Mouse (Mus musculus) cerebellum, adult 9-10 months (tissue): ENCODE results near the gene Rint1.

Experiments
- DNase-seq: peaks from one replicate; pipeline ENCODE4 v3.0.0; 2022

Rint1 gene

DNA sequence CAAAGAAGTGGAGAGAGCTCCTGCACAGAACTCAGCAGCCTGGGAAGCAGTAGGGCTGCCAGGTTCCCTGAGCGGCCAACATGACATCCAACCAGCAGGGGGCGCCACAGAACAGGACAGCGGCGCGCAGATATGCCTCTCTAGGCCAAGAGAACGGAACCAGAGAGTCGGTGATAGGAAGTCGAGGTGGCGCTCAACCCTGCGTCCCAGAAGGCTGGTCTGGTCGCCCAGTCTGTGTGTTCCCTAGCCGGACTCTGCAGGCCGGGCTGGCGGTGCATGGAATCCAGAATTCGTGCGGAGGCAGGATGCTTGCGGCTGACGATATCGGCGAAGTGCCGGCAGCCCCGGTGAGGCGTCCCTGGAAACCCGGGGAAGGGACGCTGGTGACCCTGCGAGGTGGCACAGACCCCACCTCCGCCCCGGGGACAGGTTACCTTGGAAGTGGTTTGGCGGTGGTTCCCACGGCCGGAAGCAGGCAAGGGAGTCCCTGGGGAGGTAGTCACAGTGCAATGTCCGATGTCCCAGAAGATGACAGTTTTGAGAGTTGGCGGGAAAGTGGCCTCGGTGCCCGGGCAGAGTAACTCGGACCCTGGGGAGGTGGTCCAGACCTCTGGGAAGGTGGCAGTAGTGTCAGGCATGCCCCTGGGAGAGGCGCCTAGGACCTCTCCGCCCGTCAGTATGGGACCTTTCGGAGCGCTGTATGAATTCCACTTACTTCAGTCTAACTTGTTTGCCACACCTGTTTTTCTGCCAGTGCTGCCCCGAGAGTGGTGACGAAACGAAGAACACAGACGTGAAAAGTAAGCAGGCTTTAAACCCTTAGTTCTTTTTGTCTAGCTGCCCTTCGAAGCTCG is at the start of gene Rint1:
TSS of gene Rint1 (plus strand) at position 176 of the 854 bp plus-strand sequence.
- peak; percentile 95 for DNase-seq

DNA sequence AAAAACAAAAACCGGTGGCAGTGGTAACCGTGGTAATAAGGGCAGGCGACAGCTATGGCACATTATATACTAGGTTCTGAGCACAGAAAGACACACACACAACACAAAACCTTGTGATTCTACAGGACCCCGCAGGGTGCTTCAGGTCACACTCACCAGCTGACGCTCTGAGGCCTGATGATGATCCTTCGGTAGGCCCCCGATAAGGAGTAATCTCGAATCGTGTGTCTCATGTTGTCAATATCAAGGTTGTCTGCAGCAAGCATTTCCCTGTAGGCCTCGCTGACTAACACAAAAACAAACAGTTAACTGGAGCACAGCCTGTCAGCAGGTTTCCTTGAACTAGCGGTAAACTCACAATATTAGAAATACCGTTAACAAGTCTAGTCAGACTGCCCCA is 44.2 kb upstream of the Rint1 start:
- DNase-seq = no peak

DNA sequence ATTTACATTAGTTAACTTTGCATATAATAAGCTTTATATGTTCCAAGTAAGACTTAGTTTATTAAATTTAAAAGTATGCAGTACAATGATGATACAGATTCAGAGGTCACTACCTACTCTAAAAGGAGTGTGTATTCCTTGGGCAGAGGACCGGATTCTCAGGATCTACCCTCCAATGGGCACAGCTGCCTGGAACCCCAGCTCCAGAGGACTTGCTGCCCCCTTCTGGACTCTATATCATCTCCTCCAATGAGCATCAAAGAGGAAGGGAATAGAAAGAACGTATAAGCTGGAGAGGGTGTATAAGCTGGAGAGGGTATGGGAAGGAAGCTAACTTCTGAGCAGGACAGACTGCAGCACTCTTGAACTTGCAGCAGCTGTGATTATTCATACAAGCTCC is 37.6 kb upstream of the Rint1 start:
- no peak for DNase-seq

DNA sequence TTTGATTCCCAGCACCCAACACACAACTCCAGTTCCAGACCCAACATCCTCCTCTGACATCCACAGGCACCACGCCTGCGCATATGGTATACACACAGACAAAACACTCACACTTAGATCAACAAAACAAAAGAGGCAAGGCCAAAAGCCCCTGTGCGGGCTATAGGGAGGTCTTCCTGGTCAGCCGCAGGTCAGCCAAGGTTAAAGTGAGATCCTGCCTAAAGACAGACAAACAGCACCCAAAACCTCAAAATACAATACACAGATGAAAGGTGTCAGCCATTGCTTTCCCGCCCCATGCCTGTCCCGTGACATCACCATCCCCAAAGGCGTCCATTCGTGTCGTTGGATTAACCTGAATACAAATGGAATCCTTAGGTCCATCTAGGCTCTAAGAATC is 31.9 kb upstream of the Rint1 start:
- no peak for DNase-seq

DNA sequence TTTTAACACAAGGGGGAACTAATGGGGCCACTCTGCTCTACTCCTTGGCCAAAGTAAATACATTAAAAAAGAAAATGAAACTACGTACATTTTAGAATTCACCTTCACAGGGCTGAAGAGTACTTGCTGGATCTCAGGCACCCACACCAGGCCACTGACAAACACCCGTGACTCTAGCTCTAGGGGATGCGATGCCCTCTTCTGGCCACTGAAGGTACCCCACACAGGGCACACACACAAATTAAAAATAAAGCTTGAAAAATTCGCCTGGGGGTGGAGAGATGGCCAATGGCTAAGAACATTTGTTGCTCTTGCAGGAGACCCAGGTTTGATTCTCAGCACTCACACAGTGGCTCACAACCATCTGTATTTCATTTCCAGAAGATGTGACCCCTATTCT is 31.1 kb upstream of the Rint1 start:
- no peak for DNase-seq

DNA sequence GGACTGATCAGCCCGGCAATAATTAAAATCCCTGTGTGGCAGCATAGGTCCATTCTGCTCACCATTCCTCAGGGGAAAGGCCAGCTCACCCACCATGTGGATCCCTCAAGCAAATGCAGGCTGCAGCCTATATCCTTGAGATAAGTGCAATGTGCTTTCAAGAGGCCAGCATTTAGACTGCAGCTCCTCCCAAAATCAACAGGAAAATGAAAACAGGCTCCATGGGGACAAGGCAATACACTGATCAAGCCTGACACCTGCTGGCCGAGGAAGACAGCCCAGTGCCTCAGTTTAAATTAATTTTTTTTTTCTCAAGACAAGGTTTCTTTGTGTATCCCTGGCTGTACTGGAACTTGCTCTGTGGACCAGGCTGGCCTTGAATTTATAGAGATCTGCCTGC is 28.9 kb upstream of the Rint1 start:
- DNase-seq = no peak

DNA sequence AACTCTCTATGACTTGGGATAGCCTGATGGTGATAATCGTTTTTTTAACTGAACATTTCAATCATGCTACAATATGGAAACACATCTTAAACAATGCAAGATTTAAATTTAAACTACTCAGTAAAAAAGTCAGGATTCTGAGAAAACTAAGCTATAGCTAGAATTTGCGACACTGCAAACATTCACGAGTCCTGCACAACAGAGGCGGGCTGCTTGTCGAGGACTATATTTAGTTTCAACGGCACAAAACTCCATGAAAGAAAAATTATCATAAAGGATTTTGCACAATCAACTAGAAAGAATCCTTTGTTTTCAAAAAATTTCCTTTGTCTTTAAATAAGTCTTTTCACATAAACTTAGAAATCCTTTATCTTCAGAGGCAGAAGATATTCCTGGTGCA is 25.0 kb upstream of the Rint1 start:
- no peak for DNase-seq

DNA sequence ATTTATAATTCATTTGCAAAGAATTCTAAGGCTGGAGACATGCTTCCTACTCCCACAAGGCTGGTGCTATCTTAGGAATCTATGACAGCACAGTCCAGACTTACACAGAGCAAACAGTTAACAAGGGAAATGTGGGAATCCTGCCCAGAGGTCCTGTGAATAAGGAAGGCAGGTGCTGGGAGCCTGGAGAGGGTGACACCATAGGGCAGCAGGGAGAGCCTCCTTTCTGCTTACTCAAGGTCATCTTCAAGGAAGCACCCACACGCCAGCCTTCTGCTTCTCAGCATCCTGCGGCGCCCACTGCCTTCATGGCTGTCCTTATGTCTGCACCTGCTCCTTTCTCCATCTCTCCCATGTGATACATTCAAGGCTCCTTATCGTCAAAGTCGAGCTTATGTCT is 23.0 kb upstream of the Rint1 start:
- no peak for DNase-seq

DNA sequence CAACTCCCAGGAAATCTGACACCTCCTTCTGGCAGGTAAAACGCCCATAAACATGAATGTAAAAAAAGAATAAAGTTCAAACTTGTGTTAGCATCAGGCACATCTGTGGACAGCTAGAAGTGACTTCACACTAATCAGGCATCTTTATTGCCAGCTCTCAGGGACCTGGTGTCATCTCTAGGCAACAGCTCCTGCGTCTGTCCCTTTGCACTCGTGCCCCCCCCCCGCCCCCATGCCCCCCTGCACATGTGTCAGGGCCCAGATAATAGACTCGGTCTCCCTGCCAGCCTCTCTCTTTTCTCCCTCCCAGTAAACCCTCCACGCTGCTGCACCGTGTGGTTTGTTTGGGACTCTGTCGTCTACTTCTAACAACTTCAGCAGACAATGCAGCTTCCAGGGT is 16.4 kb upstream of the Rint1 start:
- DNase-seq = no peak

DNA sequence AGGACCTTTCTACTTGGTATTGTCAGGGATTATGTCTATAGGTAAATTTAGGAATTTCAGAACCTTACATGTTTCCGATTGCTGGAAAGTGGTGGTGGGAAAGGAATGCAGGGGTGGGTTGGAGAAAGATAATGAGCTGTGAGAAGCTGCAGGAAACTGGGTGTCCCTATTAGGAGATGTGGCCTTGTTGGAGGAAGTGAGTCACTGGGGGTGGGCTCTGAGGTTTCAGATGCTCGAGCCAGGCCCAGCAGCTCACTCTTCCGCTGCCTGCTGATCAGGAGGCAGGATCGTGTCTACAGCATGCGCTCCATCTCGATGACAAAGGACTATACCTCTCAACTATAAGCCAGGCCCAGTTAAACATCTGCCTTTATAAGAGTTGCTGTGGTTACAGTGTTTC is 13.3 kb upstream of the Rint1 start:
- DNase-seq = no peak

DNA sequence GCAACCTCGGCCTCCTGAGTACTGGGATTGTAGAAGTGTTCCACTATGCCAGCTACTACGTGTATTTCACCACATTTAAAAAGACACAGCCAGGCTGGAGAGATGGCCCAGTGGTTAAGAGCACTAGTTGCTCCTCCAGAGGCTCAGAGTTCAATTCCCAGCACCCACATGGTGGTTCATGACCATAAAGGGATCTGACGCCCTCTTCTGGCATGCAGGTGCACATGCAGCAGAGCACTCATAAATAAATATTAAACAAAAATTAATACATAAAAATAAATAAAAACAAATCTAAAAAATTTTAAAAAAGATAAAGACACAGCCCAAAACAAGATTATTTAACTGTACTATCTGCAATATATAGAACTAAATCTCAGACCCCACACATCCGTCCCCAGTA is 7.0 kb upstream of the Rint1 start:
- no peak for DNase-seq

DNA sequence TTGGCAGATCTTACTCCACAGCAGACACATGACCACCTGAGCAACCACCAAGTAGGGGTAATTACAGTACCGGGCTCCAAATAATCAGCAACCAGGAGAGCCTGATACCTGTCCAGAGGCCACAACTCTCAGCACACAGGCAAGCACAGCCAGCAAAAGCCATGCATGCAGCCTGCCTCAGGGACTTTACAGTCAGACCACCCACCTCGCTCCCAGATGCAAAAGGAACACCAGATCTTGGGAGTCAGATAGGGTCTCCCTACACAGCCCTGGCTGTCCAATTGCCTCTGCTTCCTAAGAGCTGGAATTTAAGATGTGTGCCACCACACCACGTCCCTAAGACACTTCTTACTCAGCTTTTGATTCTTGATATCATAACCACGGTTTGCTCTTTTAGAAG is 6.3 kb upstream of the Rint1 start:
- no peak for DNase-seq

DNA sequence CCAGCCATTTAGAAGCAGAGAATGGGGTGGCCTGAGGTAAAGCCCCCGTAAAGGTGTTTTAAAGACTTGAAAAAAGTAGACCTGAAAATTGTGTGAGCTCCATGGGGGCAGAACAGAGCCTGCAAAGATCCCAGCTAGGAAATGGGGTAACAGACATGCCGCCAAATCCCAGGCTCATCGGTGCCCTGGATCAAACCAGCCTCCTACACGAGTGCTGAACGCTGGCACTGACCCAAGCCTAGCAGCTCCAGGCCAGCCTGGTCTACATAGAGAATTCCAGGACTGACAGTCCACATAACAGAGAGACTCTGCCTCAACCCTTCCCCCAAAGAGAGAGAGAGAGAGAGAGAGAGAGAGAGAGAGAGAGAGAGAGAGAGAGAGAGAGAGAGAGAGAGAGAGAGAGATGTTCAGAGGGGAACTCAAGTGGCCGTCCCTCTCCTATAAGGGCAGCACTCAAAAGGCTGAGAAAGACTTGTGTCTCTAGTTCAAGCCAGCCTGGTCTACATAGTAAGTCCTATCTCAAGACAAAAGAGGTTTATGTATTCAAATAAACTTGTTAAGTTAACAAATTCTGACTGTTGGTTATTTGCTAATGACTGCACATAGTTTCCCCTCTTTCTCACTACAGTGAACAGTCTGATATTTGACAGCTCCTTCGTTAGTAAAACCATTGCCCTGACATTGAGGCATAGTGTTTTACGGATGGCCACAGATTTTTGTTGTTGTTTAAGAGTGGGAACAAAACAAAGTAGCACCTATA is 5.3 kb upstream of the Rint1 start:
- peak; percentile 18 for DNase-seq

DNA sequence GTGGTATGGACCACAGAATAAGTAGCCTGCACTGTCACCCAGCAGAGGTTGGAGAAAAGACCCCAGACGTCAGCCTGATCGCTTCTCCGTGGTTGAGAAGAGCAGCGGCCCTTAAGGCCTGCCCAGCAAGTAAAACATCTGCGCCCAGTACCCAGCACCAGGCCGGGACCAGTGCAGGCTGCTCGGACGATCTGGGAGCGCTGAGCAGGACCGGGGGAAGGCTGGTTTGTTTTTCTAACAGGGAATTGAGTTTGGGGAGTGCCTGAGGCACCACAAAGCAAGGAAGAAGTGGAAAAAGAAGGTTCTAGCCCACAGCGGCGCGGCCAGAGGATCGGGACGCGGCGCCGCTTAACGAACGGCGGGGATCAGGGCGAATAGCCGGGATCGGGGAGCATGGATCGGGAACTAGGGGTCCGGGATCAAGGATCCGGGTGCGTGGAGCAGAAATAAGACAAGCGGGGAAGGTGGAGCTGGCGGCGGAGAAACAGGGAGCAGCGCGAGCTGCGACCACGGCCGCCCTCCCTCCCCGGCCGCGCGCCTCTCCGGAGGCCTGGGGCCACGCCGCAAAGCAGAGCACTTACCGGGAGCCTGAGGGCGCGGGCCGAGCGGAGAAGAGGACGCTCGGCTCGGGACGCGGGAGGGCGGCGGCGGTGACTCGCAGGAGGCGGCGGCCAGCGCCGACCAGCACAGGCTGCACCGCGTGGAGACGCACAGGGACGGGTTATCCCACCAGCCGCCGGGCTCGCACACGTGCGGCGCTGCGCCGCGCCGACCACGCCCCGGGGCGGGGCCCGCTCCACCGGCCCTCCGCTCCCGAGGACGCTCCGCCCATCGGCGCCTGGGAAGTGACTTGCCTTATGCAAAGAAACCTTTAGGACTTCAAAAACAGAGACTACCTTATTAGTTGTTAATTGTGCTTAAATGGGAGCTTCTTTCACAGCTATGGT is 4.3 kb upstream of the Rint1 start, which contains the start of gene Pus7:
TSS of gene Pus7 (minus strand) at position 781 of the 947 bp plus-strand sequence.
- DNase-seq = peak; percentile 80

DNA sequence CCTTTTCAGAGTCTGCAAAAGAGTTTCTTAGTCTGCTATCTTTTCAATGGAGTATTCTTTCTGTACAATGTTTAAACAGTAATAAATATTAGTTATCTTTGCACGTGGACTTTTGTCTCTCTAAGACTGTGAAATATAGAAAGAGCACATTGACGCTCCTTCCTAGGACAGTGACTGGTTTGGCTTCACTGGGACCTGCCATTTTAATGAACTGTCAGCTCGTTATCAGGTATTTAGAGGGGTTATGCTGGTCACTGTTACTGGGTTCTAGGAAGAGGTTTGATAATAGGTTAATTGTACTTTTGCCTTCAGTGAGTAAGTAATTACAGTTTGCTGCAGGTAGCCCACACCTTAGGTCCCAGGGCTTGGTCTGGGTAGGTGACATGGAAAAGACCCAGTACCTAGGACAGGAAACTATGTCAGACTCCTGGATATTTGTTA is 899 bp downstream of the Rint1 start:
- no peak for DNase-seq

DNA sequence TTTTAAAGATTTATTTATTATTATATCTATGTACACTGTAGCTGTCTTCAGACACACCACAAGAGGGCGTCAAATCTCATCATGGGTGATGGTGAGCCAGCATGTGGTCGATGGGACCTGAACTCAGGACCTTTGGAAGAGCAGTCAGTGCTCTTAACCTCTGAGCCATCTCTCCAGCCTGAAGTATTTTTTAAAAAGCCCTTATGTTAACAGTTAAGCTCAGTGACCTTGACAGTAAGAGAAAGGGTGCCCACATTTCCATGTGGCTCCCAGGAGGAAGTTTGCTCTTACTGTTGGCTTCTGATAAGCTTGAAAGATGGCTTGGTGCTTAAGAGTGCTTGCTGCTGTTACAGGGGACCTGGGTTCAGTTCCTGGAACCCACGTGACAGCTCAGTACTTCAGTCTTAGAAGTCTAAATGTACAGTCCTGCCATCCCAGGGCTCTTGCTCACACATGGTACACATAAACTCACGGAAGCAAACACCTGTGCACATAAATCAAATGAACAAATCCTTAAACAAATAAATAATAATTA is 1.6 kb downstream of the Rint1 start:
- DNase-seq = no peak

DNA sequence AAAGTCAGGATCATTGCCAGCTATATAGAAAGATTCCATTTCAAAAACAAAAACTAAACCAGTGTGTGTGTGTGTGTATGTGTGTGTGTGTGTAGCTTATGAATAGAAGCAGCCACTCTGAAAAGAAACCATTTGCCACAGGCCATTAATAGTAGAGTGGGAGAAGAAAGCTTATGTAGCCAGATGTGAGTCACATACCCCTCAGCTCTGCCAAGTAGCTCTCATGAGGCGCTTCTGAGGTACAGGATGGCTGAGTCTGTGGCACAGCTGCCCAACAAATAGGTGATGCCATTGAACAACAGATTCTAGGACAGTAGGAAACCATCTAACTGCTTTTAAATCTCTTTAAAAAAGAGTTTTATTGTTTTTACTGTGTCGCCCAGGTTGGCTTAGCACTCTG is 5.2 kb downstream of the Rint1 start:
- DNase-seq = no peak

DNA sequence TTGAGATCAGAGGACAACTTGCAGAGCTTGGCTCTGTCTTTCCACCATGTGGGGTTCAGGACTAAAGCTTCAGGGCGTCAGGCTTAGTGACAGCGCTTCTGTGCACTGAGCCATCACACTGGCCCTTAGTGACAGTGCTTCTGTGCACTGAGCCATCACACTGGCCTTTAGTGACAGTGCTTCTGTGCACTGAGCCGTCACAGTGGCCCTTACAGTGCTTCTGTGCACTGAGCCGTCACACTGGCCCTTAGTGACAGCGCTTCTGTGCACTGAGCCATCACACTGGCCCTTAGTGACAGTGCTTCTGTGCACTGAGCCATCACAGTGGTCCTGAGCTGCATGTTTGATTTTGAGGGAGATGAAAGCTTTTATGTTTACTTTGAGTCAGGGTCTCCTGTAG is 27.3 kb downstream of the Rint1 start:
- DNase-seq = no peak

DNA sequence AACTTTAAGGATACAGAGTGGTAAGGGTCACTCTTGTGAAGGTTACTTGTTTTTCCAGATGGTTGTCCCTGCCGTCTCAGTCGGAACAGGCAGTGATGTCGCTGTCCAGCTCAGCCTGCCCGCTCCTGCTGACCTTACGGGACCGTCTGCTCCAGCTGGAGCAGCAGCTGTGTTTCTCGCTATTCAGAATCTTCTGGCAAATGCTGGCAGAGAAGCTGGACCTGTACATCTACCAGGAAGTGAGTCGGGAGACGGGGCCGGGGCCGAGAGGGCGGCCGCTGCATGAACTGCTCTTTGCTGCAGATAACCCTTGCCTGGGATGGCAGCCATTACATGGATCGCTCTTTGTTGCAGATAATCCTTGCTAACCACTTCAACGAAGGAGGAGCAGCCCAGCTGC is 29.2 kb downstream of the Rint1 start:
- no peak for DNase-seq

DNA sequence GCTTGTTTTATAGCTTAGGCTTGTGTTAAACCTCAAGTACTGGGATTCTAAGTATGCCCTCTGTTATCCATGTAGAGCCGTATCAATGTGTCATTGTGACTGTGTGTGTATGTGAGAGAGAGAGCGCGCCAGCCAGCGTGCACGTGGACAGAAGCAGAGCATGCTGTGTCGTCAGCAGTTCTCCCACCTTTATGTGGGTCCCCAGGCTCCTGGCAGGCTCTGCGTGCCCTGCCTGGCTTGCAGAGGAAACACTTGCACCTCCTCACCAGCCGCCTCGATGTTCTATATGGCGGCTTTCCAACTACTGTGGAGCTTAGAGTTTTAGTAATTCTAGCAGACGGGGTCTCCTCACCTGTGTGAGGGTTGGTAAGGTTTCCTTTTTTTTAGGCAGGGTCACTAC is 34.8 kb downstream of the Rint1 start:
- no peak for DNase-seq

DNA sequence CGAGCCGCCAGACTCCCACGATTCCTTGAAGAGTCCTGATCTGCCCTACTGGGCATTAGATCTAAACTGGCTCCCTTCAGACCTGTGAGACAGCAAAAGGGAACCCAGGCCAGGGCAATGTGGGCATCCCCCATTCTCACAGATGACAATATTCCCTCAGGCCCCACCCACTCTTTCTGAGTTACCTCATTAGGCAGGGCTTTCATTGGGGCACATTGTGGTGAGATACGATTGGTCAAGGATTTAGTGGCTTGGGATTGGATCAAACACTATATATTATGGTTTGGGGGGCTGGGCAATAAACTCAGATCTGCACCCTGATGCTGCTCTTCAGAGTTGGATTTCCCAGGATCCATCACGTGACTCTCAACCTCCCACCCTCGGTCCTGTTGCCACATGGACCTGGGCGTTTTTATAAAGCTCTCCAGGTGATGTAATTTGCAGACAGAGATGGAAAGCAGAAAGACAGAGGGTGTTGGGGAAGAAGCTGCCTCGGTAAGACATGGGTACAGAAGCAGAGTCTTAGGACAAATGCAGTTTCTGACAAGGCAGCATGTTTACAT is 36.7 kb downstream of the Rint1 start:
- no peak for DNase-seq

DNA sequence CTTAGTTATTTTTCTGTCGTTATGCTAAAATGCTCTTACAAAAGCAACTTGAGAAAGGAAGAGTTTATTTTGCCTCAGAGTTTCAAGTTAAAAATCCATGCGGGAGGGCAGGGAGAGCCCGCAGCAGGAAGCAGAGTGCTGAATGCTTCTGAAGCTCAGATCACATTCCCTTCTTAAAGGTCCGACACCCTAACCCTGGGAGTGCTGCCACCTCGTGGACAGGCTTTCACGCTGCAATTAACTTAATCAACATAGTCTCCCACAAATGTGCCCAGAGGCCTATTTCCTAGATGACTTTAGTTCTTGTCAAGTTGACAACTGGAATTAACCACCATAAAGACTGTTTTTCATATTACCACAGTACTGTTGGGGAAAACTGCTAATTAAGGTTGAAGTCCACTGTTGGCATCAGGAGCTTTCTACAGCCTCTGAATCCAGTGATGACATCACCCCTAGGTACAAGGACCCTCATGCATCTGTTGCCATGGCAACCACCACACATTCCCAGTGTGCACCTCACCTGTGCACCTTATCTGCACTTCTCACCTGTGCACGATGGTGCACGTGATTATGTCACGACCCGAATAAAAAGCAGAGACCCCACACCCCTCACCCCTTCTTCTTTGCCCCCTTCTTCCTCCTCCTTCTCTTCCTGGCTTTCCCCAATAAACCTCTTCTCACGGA is 39.0 kb downstream of the Rint1 start:
- no peak for DNase-seq
